Mouse (Mus musculus): ENCODE measurements around the gene Ksr1.

Ksr1 gene

DNA sequence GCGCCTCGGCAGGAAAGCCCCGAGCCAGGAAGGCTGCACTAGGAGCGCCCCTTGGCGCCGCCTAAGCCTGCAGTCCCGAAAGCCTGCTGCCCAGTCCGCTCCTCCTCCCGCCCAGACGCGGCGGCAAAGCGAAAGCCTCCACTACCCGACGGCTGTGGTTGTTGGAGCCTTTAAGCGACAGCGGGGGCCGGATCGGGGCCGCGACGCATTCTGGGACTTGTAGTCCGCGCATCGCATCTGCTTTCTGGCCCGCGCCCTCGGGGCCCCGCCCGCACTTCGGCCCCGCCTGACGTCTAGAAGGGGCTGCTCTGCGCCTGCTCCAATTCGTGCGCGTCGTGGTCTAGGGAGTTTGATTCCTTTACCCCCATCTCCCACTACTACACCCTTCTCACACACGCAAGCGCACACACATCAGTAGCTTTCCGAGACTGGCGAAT, at the start of gene Ksr1:
Gene Ksr1, minus strand, starts transcription at position 77 of the 437 bp plus-strand sequence.
- peak; percentile 95 to 96 for DNase-seq (ENCODE audit: low spot score in 2 of 2)

DNA sequence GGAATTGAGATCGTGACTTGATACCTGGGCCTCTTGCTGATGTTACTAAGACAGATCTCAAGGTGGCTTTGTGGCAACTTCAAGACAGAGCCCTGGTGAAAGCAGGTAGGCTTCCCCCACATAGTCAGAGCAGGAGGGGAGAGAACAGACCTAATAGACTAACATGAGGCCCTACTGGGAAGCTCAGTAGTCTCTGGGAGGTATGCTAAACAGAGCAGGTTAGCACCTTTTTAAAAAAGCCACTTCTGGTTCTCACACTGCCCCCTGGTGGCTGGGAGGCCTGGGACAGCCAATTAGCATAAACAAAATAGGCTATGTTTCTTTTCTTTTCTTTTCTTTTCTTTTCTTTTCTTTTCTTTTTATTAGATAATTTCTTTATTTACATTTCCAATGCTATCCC, 46.0 kb upstream of the Ksr1 start:
- DNase-seq (ENCODE audit: low spot score in 2 of 2) = no peak

DNA sequence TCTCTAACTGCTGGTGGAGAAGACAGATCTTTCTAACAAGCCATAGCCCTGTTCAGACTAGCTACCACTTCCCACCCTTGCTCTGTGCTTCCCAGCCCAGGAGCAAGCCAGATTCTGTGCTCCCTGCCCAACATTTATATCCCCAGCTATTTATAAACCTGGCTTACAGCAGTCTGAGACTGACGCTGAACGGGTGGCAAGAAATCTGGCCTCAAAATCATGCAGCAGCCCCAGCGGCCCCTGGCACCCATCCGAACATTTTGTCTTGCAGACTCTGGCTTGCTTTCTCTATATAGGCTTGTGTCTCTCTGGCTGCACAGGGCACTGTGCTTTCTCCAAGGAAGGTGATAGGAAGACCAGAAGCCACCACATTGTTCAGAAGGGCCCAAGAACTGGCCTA, 45.0 kb upstream of the Ksr1 start:
- peak; percentile 61 to 72 for DNase-seq (ENCODE audit: low spot score in 2 of 2)

DNA sequence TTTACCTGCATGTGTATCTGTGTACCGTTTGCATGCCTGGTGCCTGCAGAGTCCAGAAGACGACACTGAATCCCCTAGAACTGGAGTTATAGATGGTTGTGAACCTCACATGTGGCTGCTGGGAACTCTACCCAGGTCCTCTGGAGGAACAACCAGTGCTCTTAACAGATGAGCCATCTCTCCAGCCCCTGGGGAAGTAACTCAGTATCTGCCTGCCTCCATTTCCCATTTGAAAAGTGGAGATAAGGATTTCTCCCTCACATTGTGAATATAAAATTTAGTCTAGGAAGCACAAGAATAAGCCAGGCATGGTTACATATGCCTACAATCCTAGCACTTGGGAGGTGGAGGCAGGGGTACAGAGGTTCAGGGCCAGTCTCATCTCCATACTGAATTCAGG, 44.0 kb upstream of the Ksr1 start:
- DNase-seq (ENCODE audit: low spot score in 2 of 2) = no peak

DNA sequence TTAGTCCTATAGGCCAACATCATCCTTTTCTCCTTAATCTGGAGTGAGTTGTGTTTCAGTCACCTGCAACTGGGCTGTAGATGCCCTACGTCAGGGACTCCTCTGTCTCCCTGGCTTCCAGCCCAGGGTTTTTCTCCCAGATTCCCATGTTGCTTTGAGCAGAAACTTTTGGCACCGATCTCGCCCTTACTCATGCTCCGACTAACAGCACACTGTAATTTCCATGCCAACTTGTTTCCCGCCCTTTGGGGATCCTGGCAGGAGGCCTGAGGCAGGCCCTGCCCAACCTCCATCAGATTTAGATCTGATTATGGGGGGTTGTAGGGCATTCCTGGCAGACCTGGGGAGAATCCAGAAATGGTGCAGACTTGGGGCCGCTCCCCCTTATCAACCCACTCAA, 42.0 kb upstream of the Ksr1 start:
- DNase-seq (ENCODE audit: low spot score in 2 of 2) = peak; percentile 59 to 61

DNA sequence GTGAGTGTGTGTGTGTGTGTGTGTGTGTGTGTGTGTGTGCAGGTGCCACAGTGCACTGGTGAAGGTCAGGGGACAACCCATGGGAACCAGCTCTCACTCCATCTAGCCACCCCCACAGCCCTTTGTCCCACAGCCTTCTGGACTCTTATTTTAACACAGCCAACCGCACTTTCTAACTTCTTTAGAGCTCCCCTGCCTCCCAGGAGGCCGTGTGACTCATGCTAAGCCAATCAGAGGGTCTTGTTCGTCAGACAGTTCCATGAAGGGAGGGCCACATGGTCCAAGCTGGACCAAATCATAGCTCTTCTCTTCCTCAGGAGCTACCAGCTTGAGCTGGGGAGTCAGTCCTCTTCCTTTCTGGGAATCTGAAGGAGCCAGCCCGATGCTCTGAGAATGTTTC, 41.1 kb upstream of the Ksr1 start:
- DNase-seq (ENCODE audit: low spot score in 2 of 2) = no peak

DNA sequence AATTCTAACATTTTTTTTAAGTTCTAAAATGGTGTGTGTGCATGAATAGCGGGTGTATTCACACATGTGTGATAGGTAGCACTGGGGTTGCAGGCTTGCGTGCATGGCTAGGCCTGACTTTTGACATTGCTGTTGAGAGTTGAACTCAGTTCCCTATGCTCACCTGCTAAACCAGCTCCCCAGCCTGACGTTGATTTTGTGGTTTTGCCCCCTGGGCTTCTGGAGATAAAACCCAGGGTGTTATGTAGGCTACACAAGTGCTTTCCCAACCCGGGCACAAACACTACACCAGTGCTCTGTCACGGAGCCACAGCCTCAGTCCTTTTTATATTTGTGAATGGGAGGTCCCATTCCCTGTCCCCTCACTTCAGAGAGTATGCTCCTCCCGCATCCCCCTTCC, 39.5 kb upstream of the Ksr1 start:
- DNase-seq (ENCODE audit: low spot score in 2 of 2) = no peak

DNA sequence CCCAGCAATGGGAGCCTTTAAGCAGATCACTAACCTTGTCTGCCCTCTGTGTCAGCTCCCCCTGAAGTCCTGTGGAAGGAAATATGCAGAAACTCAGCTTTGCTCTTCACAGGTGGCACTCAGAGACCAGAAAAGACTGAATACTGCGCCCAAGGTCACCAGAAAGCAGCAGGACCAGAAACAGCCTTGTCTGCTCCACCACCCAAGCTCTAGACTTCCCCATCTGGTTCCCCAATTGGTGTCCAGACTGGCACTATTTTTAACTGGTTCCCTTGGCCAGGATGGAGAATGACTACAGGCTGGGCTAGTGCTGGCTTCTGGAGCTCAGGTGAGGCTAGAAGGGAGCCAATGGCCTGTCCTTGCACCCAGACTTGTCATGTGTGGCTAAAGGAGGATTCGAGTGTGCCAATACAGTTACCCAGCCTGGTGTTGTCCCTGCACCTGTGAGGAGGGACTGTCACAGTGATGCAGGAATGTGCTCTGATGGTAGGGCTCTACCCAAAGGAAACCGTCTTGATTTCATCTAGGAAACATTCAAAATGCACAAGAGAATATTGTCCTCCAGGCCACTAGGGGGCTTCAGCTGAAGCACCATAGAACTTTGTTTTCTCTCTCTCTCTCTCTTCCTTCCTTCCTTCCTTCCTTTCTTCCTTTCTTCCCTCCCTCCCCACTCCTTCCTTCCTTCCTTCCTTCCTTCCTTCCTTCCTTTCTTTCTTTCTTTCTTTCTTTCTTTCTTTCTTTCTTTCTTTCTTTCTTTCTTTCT, 38.1 kb upstream of the Ksr1 start:
- DNase-seq (ENCODE audit: low spot score in 2 of 2) = no peak

DNA sequence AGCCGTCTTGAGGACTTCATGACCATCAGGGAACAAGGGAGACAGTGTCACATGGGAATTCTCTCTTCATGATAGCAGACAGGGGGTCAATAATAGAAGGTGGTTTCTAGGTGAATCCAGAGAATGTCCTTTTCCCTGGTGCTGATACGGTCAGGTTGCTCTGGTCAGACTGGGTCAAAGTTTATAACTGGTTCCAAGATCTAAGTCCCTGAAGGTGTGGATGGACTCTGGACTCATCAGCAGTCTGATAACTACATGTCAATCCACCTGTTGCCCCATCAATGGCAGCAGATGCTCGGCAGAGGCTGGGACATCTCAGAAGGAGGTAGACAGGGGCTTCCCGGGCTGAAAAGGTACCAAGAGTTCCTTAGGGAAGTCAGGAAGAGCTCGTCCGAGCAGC, 37.2 kb upstream of the Ksr1 start:
- no peak for DNase-seq (ENCODE audit: low spot score in 2 of 2)

DNA sequence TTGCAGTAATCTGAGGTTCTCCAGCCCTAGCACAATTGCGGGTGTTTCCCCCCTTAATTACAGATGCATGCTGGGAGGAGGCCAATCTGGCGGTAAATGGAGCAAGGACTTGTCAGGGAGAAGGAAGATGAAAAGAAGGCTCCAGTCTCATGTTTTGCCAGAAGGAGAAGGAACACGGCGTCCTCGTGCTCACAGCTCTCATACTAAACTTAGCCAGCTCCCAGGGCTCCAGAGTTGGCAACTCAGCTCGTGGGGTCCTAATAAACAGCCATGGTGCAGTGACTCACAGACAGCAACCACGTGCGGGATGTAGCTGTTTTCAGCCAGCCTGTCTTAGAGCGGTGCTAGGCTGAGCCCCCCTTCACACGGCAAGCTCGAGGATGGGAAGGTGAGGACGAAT, 36.7 kb upstream of the Ksr1 start:
- peak; percentile 75 to 83 for DNase-seq (ENCODE audit: low spot score in 2 of 2)

DNA sequence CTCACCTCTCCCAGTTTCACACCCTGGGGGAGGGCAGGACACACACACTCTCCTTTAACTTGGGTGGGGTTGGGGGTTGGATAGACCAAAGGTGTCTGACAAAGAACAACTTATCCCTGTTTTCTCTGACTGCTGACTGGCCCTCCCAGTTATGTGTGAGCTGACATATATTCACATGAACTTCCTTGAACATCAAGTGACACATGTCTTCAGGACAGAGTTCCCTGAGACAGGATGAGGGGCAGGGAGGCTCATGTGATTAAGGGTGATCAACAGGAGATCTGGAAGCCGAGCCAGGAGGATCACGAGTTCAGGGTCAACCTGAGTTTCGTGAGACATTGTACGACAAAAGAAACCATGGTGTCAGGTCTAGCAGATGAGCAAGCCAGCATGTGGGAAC, 35.7 kb upstream of the Ksr1 start:
- no peak for DNase-seq (ENCODE audit: low spot score in 2 of 2)

DNA sequence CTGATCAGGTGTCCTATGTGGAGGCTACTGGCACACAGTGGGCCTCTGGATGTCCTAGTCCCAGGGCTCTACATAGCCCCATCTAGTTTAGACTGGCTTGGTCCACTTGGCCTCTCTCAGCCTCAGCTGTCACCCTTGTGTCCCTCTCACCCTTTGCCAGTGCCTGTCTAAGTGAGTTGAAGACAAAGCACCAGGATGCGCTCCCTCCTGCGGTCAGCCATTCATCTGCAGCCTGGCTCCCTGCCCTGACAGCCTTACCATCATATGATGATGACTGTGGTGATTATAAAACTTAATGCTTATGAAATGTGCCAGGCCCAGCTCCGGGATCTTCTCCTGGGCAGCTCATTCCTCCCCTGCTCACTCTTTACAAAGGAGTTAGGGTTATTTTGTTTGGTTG, 30.5 kb upstream of the Ksr1 start:
- DNase-seq (ENCODE audit: low spot score in 2 of 2) = no peak

DNA sequence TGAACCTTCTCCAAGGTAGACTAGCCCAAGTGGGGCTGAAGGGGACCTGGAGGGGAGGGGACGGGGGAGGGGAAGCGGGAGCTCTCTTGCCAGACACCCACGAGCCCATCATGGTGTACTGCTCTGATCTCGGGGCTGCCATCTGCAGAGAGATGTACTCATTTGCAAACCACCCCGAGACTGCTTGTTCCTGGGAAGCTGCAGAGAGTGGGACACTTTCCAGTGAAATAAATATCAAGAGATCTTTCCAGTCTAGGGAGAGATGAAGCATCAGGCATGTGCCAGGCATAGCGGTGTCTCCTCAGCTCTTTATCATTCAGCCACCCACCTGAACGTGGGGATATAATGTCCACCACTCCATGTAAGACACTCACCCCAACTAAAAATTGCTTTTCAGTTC, 25.8 kb upstream of the Ksr1 start:
- peak; percentile 56 to 60 for DNase-seq (ENCODE audit: low spot score in 2 of 2)

DNA sequence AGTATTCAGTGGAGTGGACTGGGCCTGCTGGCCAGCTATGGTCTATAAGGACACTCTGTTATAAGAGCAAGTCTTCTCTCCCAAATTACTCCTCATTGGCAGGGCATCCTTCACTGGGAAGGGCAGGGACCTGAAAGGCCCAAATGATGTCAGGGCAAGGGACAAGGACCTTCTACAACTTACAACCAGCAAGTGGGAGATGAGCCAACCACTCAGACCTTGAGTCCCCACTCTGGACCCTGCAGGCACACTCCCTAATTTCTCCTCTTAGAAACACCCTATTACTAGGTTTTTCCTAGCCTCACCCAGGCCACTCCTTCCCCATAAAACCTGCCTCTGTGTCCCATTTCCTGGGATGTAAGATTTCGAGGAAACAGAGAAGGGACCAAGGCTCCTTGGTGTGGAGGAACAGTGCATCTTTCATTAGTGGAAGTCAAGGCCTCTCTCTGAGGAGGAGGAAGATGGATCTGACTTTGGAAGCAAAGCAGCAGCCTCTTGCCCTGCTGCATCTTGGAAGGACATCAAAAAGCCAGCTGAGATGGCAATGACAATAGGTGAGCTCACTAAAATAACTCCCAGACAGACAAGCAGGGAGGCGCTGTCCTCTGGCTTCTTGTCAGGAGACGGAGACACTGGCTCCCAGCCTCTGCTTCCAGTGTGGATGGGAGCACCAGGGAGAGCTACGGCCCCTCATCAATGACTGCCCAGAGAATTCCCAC, 20.5 kb upstream of the Ksr1 start:
- no peak for DNase-seq (ENCODE audit: low spot score in 2 of 2)

DNA sequence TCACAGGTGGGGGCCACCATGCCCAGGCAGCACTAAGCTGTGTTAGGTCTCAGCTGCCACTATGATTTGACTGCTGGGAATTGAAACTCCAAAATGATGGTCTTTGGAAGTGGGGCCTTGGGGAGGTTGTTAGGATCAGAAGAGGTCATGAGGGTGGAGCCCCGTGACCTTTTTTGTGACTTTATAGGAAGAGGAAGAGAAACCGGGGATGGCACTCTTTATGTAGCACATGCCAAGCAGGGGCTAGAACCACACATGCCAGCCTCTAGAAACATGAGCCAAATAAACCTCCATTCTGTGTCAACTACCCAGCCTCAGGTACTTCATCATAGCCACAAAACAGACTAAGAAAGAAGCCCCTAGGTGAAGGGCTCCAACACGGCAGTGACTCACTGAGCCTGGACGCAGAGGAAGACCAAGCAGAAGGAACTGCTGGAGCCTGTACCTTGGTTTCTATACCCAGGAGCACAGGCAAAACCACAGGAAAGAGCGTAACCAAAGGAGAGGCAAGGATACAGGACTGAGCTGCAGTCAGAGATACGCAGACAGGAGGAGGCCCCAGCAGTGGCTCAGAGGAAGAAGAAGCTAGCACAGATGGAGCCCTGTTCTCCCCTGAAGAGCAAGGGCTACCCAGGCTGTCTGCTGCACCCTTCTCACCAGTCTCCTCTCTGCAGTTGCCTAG, 15.0 kb upstream of the Ksr1 start:
- DNase-seq (ENCODE audit: low spot score in 2 of 2) = no peak

DNA sequence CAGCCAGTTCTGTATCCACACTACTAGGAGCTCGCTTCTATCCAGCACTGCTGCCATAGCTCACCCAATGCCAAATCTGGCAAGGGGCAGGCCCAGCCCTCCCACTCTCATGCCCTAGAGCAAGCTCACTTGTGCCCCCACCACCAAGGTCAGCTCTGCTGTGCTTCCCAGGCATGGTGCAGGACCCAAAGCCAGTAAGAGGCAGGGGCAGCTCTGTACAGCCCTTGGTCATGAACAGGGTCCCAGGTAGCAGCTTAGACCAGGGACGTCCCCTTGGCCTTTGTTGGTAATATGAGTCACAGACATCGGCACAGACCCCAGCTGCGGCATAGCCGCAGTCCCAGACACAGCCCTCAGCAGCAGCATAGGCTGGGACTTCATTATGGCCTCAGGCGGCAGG, 13.9 kb upstream of the Ksr1 start:
- no peak for DNase-seq (ENCODE audit: low spot score in 2 of 2)

DNA sequence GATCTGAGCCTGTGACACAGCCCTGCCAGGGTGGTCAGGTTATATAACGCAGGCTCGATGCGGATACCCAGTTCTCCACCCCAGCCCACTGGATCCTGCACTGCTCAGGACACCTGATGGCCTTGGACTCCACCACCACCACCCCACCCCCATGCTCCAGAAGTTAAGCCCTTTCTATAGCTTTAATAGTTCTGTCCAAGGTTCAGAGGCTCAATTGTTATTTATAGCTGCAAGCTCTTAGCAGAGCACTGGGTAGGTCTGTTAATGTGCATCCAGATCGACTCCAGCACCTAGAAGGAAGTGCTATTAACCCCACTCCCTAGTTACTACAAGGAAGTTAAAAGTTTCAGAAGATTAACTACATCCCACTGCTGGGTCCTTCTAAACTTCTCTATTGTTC, 11.5 kb upstream of the Ksr1 start:
- no peak for DNase-seq (ENCODE audit: low spot score in 2 of 2)

DNA sequence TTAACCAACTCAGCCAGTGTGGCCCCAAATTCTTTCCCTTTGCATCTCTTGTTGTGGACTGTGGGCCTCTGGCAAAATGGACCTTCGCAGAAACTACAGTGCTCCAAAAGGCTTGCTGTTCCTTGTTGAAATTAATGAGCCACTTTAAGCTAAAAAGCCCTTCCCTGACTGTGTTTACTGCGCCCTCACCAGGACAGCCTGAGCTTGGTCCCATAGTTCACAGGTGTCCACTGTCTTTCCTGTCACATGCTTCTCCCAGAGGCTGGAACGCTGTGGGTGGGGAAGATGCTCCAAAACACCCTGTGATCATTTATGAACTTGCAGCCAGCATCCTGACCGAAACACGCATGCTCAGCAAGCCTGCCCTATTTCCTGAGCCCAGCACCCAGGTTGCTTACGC, 9.1 kb upstream of the Ksr1 start:
- no peak for DNase-seq (ENCODE audit: low spot score in 2 of 2)

DNA sequence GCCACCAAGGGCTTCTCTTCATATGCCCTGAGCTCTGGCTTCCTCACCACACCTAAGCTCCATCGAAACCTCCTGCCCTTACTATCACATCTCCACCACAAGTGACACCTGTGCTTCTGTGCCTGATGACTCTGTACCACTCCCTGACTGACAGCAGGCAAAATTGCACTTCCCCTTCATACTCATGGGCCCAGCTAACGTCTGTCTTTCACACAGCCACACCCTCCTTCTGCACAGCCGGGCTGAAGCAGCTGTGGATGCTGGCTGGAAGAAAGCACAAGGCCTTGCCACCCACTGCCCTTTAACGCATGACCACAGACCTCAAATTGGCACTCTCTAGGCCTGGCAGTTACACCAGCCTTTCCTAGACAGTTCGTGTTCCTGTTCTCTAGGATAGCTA, 6.5 kb upstream of the Ksr1 start:
- DNase-seq (ENCODE audit: low spot score in 2 of 2) = no peak

DNA sequence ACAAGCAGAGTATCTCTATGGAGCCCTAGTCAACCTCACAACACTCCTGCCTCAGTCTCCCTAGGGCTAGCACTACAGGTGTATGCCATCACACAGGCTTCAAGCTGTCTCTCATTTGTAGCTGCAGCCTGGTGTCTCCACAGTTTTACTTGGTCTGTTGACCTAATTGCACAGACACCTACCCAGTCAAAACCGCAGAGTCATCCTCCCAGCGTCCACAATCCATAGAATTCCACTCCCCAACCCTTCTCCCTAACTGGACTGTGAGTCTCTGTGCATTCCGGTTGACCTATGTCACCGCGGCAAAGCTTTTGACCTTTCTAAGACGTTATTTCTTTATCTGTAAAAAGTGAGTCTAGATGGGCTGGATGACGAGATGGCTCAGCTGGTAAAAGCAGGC, 5.7 kb upstream of the Ksr1 start:
- no peak for DNase-seq (ENCODE audit: low spot score in 2 of 2)

DNA sequence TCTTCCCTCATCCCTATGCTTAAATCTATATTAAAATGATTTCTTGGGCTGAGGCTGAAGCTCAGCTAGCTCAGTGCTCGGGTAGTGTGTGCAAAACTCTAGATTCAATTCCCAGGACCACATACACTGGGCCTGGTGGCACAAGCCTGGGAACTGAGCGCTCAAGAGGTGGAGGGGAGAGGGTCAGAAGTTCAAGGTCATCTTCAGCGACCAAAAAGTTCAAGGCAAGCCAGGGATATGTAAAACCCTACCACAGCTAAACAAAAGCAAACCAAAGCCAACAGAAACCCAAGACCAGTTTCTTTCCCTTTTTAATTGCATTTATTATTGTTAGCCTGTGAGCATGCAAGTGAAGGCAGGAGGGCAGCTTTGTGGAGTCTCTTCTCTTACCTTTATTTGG, 4.1 kb upstream of the Ksr1 start:
- DNase-seq (ENCODE audit: low spot score in 2 of 2) = no peak

DNA sequence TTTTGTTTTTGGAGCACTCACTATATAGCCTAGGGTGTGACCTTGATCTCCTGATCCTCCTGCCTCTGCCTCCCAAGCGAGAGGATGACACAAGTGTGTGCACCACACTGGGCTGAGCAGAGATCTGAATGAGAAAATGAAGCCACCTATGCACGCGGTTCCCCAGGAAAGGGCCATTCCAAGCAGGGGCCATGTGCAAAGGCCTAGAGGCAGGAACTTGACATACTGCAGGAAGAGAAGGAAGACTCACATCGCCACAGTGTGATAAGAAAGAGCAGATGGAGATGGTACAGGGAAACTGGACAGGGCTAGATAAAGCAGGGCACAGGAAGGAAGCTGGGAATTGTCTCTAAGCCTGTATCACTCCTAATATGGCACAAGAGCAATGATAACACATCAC, 3.1 kb upstream of the Ksr1 start:
- no peak for DNase-seq (ENCODE audit: low spot score in 2 of 2)

DNA sequence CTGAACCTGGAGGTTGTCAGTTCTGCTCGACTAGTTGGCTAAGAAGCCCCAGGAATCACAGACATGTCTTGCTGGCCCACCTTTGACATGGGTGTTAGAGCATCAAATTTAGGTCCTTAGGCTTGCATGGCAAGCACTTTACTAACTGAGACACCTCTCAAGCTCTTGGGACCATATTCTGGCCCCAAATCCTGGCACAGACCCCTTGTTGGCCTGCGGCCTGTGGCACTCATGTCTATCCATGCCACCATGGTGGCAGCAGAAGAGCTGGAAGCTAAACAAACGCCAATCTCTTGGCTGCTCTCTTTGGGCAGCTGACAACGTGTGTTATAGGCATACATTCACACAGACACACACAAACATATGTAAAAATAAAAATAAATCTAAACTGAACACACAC, 2.6 kb upstream of the Ksr1 start:
- DNase-seq (ENCODE audit: low spot score in 2 of 2) = no peak
